Mouse (Mus musculus) intestine, embryonic 15.5 days (tissue): ENCODE results near the gene Vkorc1l1. TPM values are rescaled to one million over a fixed set of nuclear protein-coding genes. Genes with fewer than 3 reads are reported as not detected.
A peak's percentile ranks its signal among the peaks of the same experiment; 100 is the strongest.

Experiments used
- ATAC-seq: fragments of 200-750 bp; cut with Nextera tagmentation; 2 replicates; pipeline ENCODE4 v1.8.0; 2017; ENCODE audit warnings: moderate TSS enrichment, moderate library complexity
- H3K27ac ChIP-seq: fragments of 300-500 bp; sonication (generic); 2 replicates; pipeline ENCODE4 v1.5.1; 2015; ENCODE audit warnings: mild to moderate bottlenecking, inconsistent platforms
- H3K27me3 ChIP-seq: fragments of 300-500 bp; sonication (generic); replicated peaks from 2 replicates; pipeline ENCODE4 v1.6.1; 2015; ENCODE audit warnings: inconsistent platforms
- H3K36me3 ChIP-seq: fragments of 300-500 bp; sonication (generic); 2 replicates; pipeline ENCODE4 v1.6.1; 2015; ENCODE audit warnings: inconsistent platforms
- H3K4me1 ChIP-seq: fragments of 300-500 bp; sonication (generic); replicated peaks from 2 replicates; pipeline ENCODE4 v1.6.1; 2015; ENCODE audit warnings: inconsistent platforms
- H3K4me2 ChIP-seq: fragments of 300-500 bp; sonication (generic); replicated peaks from 2 replicates; pipeline ENCODE4 v1.6.1; 2015; ENCODE audit warnings: mild to moderate bottlenecking, inconsistent platforms
- H3K4me3 ChIP-seq: fragments of 300-500 bp; sonication (generic); replicated peaks from 2 replicates; pipeline ENCODE4 v1.5.1; 2015; ENCODE audit warnings: inconsistent platforms
- H3K9ac ChIP-seq: fragments of 300-500 bp; sonication (generic); 2 replicates; pipeline ENCODE4 v1.6.1; 2015; ENCODE audit warnings: inconsistent platforms
- H3K9me3 ChIP-seq: fragments of 300-500 bp; sonication (generic); 2 replicates; pipeline ENCODE4 v1.6.1; 2016; ENCODE audit warnings: inconsistent platforms
- WGBS: fragments of 180-500 bp; shearing (Covaris S2); methylation state at CpG from one replicate; pipeline ENCODE4 v1.1.7; 2015; 5-methylcytosine and 5-hydroxymethylcytosine counted together
- polyA plus RNA-seq: library from polyadenylated mRNA; unstranded; fragments of >200 nt; fragmentation: Nextera tagmentation; extraction: Ambion mirVana; gene quantifications from 2 replicates; pipeline ENCODE4 v1.2.1, GENCODE M21; 2015

Vkorc1l1 gene
- polyA plus RNA-seq, 1 experiment from 2014 or later, result 30.9 TPM

- 86% methylated on average over 4 of the region's 4 CpGs for WGBS
- no peak overlapping the region for H3K4me3 ChIP-seq
- no peaks in the 10 kb centered on the region for H3K27me3 ChIP-seq
- no peaks in the 10 kb centered on the region for H3K36me3 ChIP-seq
- H3K27ac ChIP-seq, result no peak overlapping the region
- no peak for ATAC-seq
- H3K4me2 ChIP-seq, result no peak overlapping the region
- H3K9me3 ChIP-seq, result no peaks in the 10 kb centered on the region
- H3K9ac ChIP-seq, result no peak overlapping the region
- no peaks in the 10 kb centered on the region for H3K4me1 ChIP-seq
Measured at GRCm38 (mm10) chr5:129952143-129952542, 10.4 kb downstream of the Vkorc1l1 start.

GRCm38 (mm10) chr5:129954473-129955254, 12.9 kb downstream of the Vkorc1l1 start:
- no peaks in the 10 kb centered on the region for H3K36me3 ChIP-seq
- H3K27me3 ChIP-seq, result no peaks in the 10 kb centered on the region
- H3K9me3 ChIP-seq, result no peaks in the 10 kb centered on the region
- H3K9ac ChIP-seq, result no peak overlapping the region
- no peak overlapping the region for H3K4me2 ChIP-seq
- no peak overlapping the region for H3K4me3 ChIP-seq
- no peaks in the 10 kb centered on the region for H3K4me1 ChIP-seq
- WGBS, result 75% methylated on average over 5 of the region's 5 CpGs
- no peak overlapping the region for H3K27ac ChIP-seq
- no peak for ATAC-seq

- 72% methylated on average over 6 of the region's 6 CpGs for WGBS
Measured at GRCm38 (mm10) chr5:129955792-129956191, 14.0 kb downstream of the Vkorc1l1 start.

GRCm38 (mm10) chr5:129963224-129963623, 21.5 kb downstream of the Vkorc1l1 start:
- 83% methylated on average over 4 of the region's 4 CpGs for WGBS
- no peak for ATAC-seq
- Histone ChIP-seq H3K27me3 (no peaks in the 10 kb centered on the region), H3K4me1 (no peaks in the 10 kb centered on the region), H3K4me2 (no peak overlapping the region), H3K27ac (no peak overlapping the region), H3K4me3 (no peak overlapping the region), H3K9ac (no peak overlapping the region), H3K36me3 (no peaks in the 10 kb centered on the region), H3K9me3 (no peaks in the 10 kb centered on the region)

More at GRCm38 (mm10) chr5:129955792-129956191, 14.0 kb downstream of the Vkorc1l1 start:
- no peaks in the 10 kb centered on the region for H3K27me3 ChIP-seq
- no peak overlapping the region for H3K9ac ChIP-seq
- no peaks in the 10 kb centered on the region for H3K9me3 ChIP-seq
- H3K4me3 ChIP-seq, result no peak overlapping the region
- no peak overlapping the region for H3K4me2 ChIP-seq
- ATAC-seq, result no peak
- H3K27ac ChIP-seq, result no peak overlapping the region
- no peaks in the 10 kb centered on the region for H3K4me1 ChIP-seq
- no peaks in the 10 kb centered on the region for H3K36me3 ChIP-seq

GRCm38 (mm10) chr5:129966448-129966847, 24.7 kb downstream of the Vkorc1l1 start:
- Histone ChIP-seq H3K4me2 (no peak overlapping the region), H3K36me3 (no peaks in the 10 kb centered on the region), H3K27ac (no peak overlapping the region), H3K27me3 (no peaks in the 10 kb centered on the region), H3K4me3 (no peak overlapping the region), H3K9ac (no peak overlapping the region), H3K9me3 (no peaks in the 10 kb centered on the region), H3K4me1 (no peaks in the 10 kb centered on the region)
- WGBS, result 90% methylated on average over 3 of the region's 3 CpGs
- no peak for ATAC-seq

GRCm38 (mm10) chr5:129968417-129968816, 26.6 kb downstream of the Vkorc1l1 start:
- WGBS, result 78% methylated on average over 7 of the region's 7 CpGs
- Histone ChIP-seq H3K4me2 (no peak overlapping the region), H3K4me1 (no peaks in the 10 kb centered on the region), H3K9ac (no peak overlapping the region), H3K9me3 (no peaks in the 10 kb centered on the region), H3K36me3 (no peaks in the 10 kb centered on the region), H3K4me3 (no peak overlapping the region), H3K27ac (no peak overlapping the region), H3K27me3 (no peaks in the 10 kb centered on the region)
- no peak for ATAC-seq

- H3K4me2 ChIP-seq, result no peak overlapping the region
- H3K27me3 ChIP-seq, result no peaks in the 10 kb centered on the region
- no peaks in the 10 kb centered on the region for H3K36me3 ChIP-seq
- WGBS, result 85% methylated on average over 4 of the region's 4 CpGs
- no peak for ATAC-seq
- no peaks in the 10 kb centered on the region for H3K4me1 ChIP-seq
- no peak overlapping the region for H3K4me3 ChIP-seq
- no peaks in the 10 kb centered on the region for H3K9me3 ChIP-seq
- no peak overlapping the region for H3K27ac ChIP-seq
- H3K9ac ChIP-seq, result no peak overlapping the region
Measured at GRCm38 (mm10) chr5:129971491-129971890, 29.7 kb downstream of the Vkorc1l1 start.

- WGBS, result 82% methylated on average over 4 of the region's 4 CpGs
Measured at GRCm38 (mm10) chr5:129974354-129974753, 32.6 kb downstream of the Vkorc1l1 start.

GRCm38 (mm10) chr5:129974866-129975311, 33.1 kb downstream of the Vkorc1l1 start:
- no peak overlapping the region for H3K27ac ChIP-seq
- no peaks in the 10 kb centered on the region for H3K9me3 ChIP-seq
- WGBS, result 69% methylated on average over 4 of the region's 4 CpGs
- no peak overlapping the region for H3K9ac ChIP-seq
- H3K4me3 ChIP-seq, result no peak overlapping the region
- no peak overlapping the region for H3K4me2 ChIP-seq
- peak; percentile 87 for ATAC-seq
- H3K36me3 ChIP-seq, result no peaks in the 10 kb centered on the region
- H3K27me3 ChIP-seq, result no peaks in the 10 kb centered on the region
- no peaks in the 10 kb centered on the region for H3K4me1 ChIP-seq

More at GRCm38 (mm10) chr5:129974354-129974753, 32.6 kb downstream of the Vkorc1l1 start:
- no peaks in the 10 kb centered on the region for H3K9me3 ChIP-seq
- H3K9ac ChIP-seq, result no peak overlapping the region
- H3K4me3 ChIP-seq, result no peak overlapping the region
- no peak overlapping the region for H3K27ac ChIP-seq
- no peaks in the 10 kb centered on the region for H3K36me3 ChIP-seq
- H3K4me2 ChIP-seq, result no peak overlapping the region
- H3K27me3 ChIP-seq, result no peaks in the 10 kb centered on the region
- no peaks in the 10 kb centered on the region for H3K4me1 ChIP-seq
- ATAC-seq, result no peak; the same call in 1 of the 2 replicates

GRCm38 (mm10) chr5:129977768-129978167, 36.0 kb downstream of the Vkorc1l1 start:
- Histone ChIP-seq H3K36me3 (no peaks in the 10 kb centered on the region), H3K27ac (no peak overlapping the region), H3K9ac (no peak overlapping the region), H3K9me3 (no peaks in the 10 kb centered on the region), H3K27me3 (no peaks in the 10 kb centered on the region), H3K4me2 (no peak overlapping the region), H3K4me1 (no peaks in the 10 kb centered on the region), H3K4me3 (no peak overlapping the region)
- 82% methylated on average over 4 of the region's 4 CpGs for WGBS
- ATAC-seq, result no peak

GRCm38 (mm10) chr5:129978608-129979007, 36.8 kb downstream of the Vkorc1l1 start:
- H3K36me3 ChIP-seq, result no peaks in the 10 kb centered on the region
- no peak overlapping the region for H3K4me3 ChIP-seq
- no peaks in the 10 kb centered on the region for H3K27me3 ChIP-seq
- 72% methylated on average over 5 of the region's 5 CpGs for WGBS
- no peak overlapping the region for H3K27ac ChIP-seq
- ATAC-seq, result no peak
- H3K9ac ChIP-seq, result no peak overlapping the region
- H3K9me3 ChIP-seq, result no peaks in the 10 kb centered on the region
- H3K4me2 ChIP-seq, result no peak overlapping the region
- no peaks in the 10 kb centered on the region for H3K4me1 ChIP-seq

- WGBS, result 55% methylated on average over 3 of the region's 3 CpGs
- ATAC-seq, result no peak
- no peak overlapping the region for H3K4me3 ChIP-seq
Measured at GRCm38 (mm10) chr5:129980216-129980615, 38.4 kb downstream of the Vkorc1l1 start.

GRCm38 (mm10) chr5:129989376-129989775, 47.6 kb downstream of the Vkorc1l1 start:
- Histone ChIP-seq H3K4me2 (no peak overlapping the region), H3K4me3 (no peak overlapping the region), H3K9ac (no peak overlapping the region), H3K36me3 (peaks cover 6% of the 10 kb centered on the region; the same call in 1 of the 2 replicates), H3K27me3 (no peaks in the 10 kb centered on the region), H3K4me1 (no peaks in the 10 kb centered on the region), H3K27ac (no peak overlapping the region), H3K9me3 (no peaks in the 10 kb centered on the region)
- 87% methylated on average over 13 of the region's 13 CpGs for WGBS
- ATAC-seq, result no peak

More at GRCm38 (mm10) chr5:129980216-129980615, 38.4 kb downstream of the Vkorc1l1 start:
- H3K9ac ChIP-seq, result no peak overlapping the region
- H3K4me2 ChIP-seq, result no peak overlapping the region
- no peaks in the 10 kb centered on the region for H3K9me3 ChIP-seq
- H3K36me3 ChIP-seq, result no peaks in the 10 kb centered on the region
- H3K4me1 ChIP-seq, result no peaks in the 10 kb centered on the region
- H3K27ac ChIP-seq, result no peak overlapping the region
- H3K27me3 ChIP-seq, result no peaks in the 10 kb centered on the region
